Mouse (Mus musculus): ENCODE measurements around the gene Msantd3. TPM values are rescaled to one million over a fixed set of nuclear protein-coding genes. Genes with fewer than 3 reads are reported as not detected.
A peak's percentile ranks its signal among the peaks of the same experiment; 100 is the strongest.

Msantd3 gene
- polyA plus RNA-seq (2014; fragmentation: Nextera tagmentation; extraction: Ambion mirVana): 26.7 and 28.9 TPM in 2 replicates

DNA sequence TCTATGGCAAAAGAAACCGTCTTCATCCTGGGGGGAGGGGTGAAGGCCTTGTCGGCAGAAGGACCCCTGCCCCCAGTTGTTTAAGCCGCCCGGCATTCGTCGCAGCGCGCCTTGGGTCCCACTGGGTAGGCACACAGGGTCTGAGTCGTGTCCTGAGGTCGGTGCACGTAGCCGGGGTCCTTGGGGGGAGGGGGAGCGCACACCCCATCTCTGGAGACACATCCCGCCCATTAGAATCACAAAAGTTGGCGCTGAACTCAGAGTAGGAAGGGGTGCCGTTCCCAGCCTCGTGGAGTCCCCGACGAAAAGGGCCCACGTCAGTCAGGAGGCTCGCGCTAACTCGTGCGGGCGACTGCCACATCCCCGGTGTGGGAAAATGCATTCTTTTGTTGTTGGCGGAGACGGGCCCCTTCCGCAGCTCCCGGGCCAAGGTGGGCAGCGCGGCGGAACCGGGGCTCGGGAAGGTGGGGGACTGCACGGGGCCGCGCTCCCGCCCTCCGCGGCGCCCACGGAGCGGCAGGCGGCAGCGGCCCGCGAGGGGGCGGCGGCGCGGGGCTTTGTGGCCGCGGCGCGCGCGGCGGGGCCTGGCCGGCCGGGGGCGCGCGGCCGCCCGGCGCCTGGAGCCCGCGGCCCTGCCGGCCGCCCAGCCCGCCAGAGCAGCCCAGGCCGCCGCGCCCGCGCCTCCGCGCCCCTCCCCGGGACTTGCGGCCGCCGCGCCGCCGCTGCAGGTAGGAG is at the start of gene Msantd3:
Gene Msantd3, plus strand, starts transcription at position 95 of the 735 bp plus-strand sequence.
- Histone ChIP-seq H3K4me1 (ENCODE audit: control insufficient read depth in 2 of 2, insufficient read depth in 2 of 2, low read length in 2 of 2) (peaks cover 18 to 33% of the 10 kb centered on the region in 2 experiments), H3K36me3 (ENCODE audit: control insufficient read depth, insufficient read depth, low read length) (no peaks in the 10 kb centered on the region), H3K27ac (replicated peaks in 1 of 2; ENCODE audit: control insufficient read depth in 1 of 2, insufficient read depth in 1 of 2, low read depth in 2 of 2, low read length in 2 of 2) (peak within 1 kb of the TSS; percentile 93 to 95), H3K27me3 (ENCODE audit: control insufficient read depth, insufficient read depth, low read length) (no peaks in the 10 kb centered on the region), H3K9ac (ENCODE audit: low read length) (peak within 1 kb of the TSS; percentile 93), H3K4me3 (ENCODE audit: control insufficient read depth in 1 of 2, insufficient read depth in 1 of 2, low read depth in 1 of 2, low read length in 2 of 2) (peak within 1 kb of the TSS; percentile 77 to 95), H3K4me2 (ENCODE audit: low read length) (peak within 1 kb of the TSS; percentile 86), H3K9me3 (ENCODE audit: control insufficient read depth, low read length) (no peaks in the 10 kb centered on the region)
- WGBS: under 1% methylated on average over 45 of the region's 86 CpGs
- peak; percentile 58 for ATAC-seq (ENCODE audit: insufficient number of reproducible peaks, insufficient read depth, low FRiP score, low read depth)

DNA sequence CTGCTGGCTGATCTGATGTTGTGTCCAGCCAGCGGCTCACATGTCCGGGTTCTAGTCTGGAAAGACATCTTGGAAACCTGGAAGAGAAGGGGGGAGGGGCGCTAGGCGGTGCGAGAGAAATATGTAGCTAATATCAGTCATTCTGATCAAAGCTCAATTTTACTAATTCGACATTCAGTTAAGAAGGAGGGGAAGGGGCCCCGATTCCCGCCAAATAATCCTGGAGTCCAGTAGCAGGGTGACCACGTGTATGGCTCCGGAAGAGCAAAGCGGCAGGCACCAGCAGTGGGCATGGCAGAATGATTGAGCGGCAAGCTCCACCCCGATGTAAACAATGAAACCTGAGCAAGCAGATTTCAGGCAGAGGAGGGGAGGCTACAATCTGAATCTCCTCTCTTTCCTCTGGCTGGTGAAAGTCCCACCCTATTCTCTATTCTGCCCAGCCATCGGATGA is 48.4 kb upstream of the Msantd3 start:
- no peak for ATAC-seq (ENCODE audit: insufficient number of reproducible peaks, insufficient read depth, low FRiP score, low read depth)
- Histone ChIP-seq H3K9me3 (ENCODE audit: control insufficient read depth, low read length) (no peaks in the 10 kb centered on the region), H3K36me3 (ENCODE audit: control insufficient read depth, insufficient read depth, low read length) (no peaks in the 10 kb centered on the region), H3K27me3 (ENCODE audit: control insufficient read depth, insufficient read depth, low read length) (no peaks in the 10 kb centered on the region), H3K4me1 (ENCODE audit: control insufficient read depth in 2 of 2, insufficient read depth in 2 of 2, low read length in 2 of 2) (peaks cover 0 to 3% of the 10 kb centered on the region in 2 experiments; a peak in 2 of 4 replicates), H3K4me2 (ENCODE audit: low read length) (peak overlapping the region; percentile 64), H3K27ac (replicated peaks in 1 of 2; ENCODE audit: control insufficient read depth in 1 of 2, insufficient read depth in 1 of 2, low read depth in 2 of 2, low read length in 2 of 2) (no peak overlapping the region), H3K4me3 (ENCODE audit: control insufficient read depth in 1 of 2, insufficient read depth in 1 of 2, low read depth in 1 of 2, low read length in 2 of 2) (peak overlapping the region; percentile 33 to 44), H3K9ac (ENCODE audit: low read length) (peak overlapping the region; percentile 40; the same call in 1 of the 2 replicates)
- WGBS: 9% methylated on average over 14 of the region's 14 CpGs

DNA sequence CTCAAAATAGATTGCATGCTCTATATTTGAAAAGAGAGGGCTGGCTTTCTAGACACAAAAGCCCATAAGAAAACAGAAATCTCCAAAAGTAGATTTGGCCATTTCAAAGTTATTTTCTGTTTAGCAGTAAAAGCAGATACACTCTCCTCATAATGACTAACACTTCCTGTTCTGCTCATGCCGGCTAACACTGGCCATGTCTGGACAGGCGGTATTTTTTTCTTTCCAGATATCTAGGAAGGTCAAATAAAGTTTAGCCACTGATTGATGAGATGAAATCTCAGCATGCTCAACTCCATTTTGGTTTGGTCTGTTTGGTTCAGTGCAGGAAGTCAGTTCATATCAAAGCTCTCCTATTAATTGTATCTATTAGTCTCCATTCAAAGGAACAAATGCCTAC is 47.2 kb upstream of the Msantd3 start:
- ATAC-seq (ENCODE audit: insufficient number of reproducible peaks, insufficient read depth, low FRiP score, low read depth): no peak

DNA sequence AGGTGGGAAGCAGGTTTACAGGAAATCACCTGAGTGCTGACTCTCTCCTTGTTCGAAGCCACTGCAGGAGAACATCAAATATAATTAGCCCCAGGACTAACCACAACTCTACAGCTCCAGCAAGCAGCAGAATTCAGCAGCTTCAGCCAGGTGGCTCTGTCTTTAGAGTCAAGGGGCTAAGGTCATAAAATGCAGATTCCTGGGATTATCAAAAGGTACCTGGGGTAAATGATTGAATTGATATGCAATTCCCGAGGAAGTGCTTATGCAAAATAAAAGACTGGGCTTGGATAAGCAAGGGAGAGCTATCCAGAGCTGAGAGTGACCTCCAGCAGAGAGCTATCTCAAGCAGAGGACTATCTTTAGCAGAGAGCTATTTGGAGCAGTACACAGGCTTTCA is 28.9 kb upstream of the Msantd3 start:
- 26% methylated on average over 2 of the region's 2 CpGs for WGBS
- no peaks in the 10 kb centered on the region for H3K4me1 ChIP-seq (ENCODE audit: control insufficient read depth in 2 of 2, insufficient read depth in 2 of 2, low read length in 2 of 2)
- H3K27ac ChIP-seq (replicated peaks in 1 of 2; ENCODE audit: control insufficient read depth in 1 of 2, insufficient read depth in 1 of 2, low read depth in 2 of 2, low read length in 2 of 2): no peak overlapping the region
- no peak for ATAC-seq (ENCODE audit: insufficient number of reproducible peaks, insufficient read depth, low FRiP score, low read depth)
- H3K4me2 ChIP-seq (ENCODE audit: low read length): no peak overlapping the region
- no peaks in the 10 kb centered on the region for H3K36me3 ChIP-seq (ENCODE audit: control insufficient read depth, insufficient read depth, low read length)
- no peaks in the 10 kb centered on the region for H3K27me3 ChIP-seq (ENCODE audit: control insufficient read depth, insufficient read depth, low read length)
- no peak overlapping the region for H3K4me3 ChIP-seq (ENCODE audit: control insufficient read depth in 1 of 2, insufficient read depth in 1 of 2, low read depth in 1 of 2, low read length in 2 of 2)
- 0 out of 2 replicates have a peak, but pooled peaks cover 2% of the 10 kb centered on the region for H3K9me3 ChIP-seq (ENCODE audit: control insufficient read depth, low read length)
- H3K9ac ChIP-seq (ENCODE audit: low read length): no peak overlapping the region

More for the DNA sequence above, 47.2 kb upstream of the Msantd3 start:
- Histone ChIP-seq H3K4me3 (ENCODE audit: control insufficient read depth in 1 of 2, insufficient read depth in 1 of 2, low read depth in 1 of 2, low read length in 2 of 2) (no peak overlapping the region), H3K27me3 (ENCODE audit: control insufficient read depth, insufficient read depth, low read length) (no peaks in the 10 kb centered on the region), H3K9ac (ENCODE audit: low read length) (no peak overlapping the region), H3K4me2 (ENCODE audit: low read length) (no peak overlapping the region), H3K9me3 (ENCODE audit: control insufficient read depth, low read length) (no peaks in the 10 kb centered on the region), H3K27ac (replicated peaks in 1 of 2; ENCODE audit: control insufficient read depth in 1 of 2, insufficient read depth in 1 of 2, low read depth in 2 of 2, low read length in 2 of 2) (no peak overlapping the region), H3K36me3 (ENCODE audit: control insufficient read depth, insufficient read depth, low read length) (no peaks in the 10 kb centered on the region), H3K4me1 (ENCODE audit: control insufficient read depth in 2 of 2, insufficient read depth in 2 of 2, low read length in 2 of 2) (peaks cover 0 to 3% of the 10 kb centered on the region in 2 experiments; a peak in 2 of 4 replicates)
- WGBS: 58% methylated on average over 2 of the region's 2 CpGs

DNA sequence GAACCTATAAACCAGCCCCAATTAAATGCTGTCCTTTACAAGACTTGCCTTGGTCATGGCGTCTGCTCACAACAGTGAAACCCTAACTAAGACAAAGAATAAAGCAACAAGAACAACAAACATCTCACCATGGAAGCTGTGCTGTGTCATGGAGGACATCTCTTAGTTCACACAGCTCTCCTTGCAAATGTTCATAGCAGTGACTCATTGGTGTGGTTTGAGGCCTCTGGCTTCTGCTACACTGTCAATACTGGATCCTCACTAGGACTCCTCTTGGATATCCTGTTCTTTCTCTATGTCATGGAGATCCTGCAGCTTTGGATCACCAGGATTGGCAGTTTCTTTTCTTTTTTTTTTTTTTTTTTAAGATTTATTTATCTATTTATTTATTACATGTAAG is 10.2 kb upstream of the Msantd3 start:
- 89% methylated on average over 1 of the region's 1 CpGs for WGBS
- Histone ChIP-seq H3K36me3 (ENCODE audit: control insufficient read depth, insufficient read depth, low read length) (no peaks in the 10 kb centered on the region), H3K9ac (ENCODE audit: low read length) (no peak overlapping the region), H3K4me2 (ENCODE audit: low read length) (no peak overlapping the region), H3K4me1 (ENCODE audit: control insufficient read depth in 2 of 2, insufficient read depth in 2 of 2, low read length in 2 of 2) (no peaks in the 10 kb centered on the region), H3K27ac (replicated peaks in 1 of 2; ENCODE audit: control insufficient read depth in 1 of 2, insufficient read depth in 1 of 2, low read depth in 2 of 2, low read length in 2 of 2) (no peak overlapping the region), H3K27me3 (ENCODE audit: control insufficient read depth, insufficient read depth, low read length) (no peaks in the 10 kb centered on the region), H3K9me3 (ENCODE audit: control insufficient read depth, low read length) (no peaks in the 10 kb centered on the region), H3K4me3 (ENCODE audit: control insufficient read depth in 1 of 2, insufficient read depth in 1 of 2, low read depth in 1 of 2, low read length in 2 of 2) (no peak overlapping the region)
- no peak for ATAC-seq (ENCODE audit: insufficient number of reproducible peaks, insufficient read depth, low FRiP score, low read depth)

DNA sequence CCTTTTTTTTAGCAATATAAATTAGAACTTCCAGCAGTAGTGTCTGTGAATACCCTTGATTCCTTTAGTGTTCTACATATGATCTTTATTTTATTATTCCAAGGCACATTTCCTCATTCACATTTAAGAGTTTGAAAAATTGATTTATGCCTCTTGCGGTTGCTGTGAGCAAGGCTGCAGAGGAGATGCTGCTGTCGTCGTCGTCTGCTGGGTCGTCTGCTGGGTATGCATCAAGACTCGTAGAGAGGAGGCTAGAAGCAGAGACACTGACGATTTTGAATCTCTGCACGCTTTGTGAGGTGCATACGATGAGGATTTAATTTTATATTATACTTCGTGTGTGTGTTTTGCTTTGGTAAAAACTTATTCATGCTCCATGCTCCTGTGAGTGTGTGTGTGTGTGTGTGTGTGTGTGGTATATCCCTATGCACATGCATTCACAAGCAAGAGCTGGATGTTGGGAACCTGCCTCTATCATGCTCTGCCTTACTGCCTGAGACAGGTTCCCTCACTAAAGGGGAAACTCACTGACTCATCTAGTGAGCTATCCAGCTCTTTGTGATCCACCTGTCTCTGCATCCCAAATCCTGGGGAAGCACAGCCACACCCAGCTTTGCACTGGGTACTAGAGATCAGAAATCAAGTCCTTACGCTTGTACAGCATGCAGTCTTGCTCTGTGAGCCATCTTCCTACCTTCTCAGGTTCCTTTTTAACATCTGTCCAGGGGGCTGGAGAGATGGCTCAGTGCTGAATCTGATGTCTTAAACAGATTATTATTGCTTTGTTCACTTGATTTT is 7.7 kb upstream of the Msantd3 start:
- ATAC-seq (ENCODE audit: insufficient number of reproducible peaks, insufficient read depth, low FRiP score, low read depth): no peak
- no peaks in the 10 kb centered on the region for H3K36me3 ChIP-seq (ENCODE audit: control insufficient read depth, insufficient read depth, low read length)
- no peaks in the 10 kb centered on the region for H3K4me1 ChIP-seq (ENCODE audit: control insufficient read depth in 2 of 2, insufficient read depth in 2 of 2, low read length in 2 of 2)
- H3K9me3 ChIP-seq (ENCODE audit: control insufficient read depth, low read length): no peaks in the 10 kb centered on the region
- whole genome bisulfite sequencing: 76% methylated on average over 11 of the region's 11 CpGs
- no peak overlapping the region for H3K4me2 ChIP-seq (ENCODE audit: low read length)
- H3K4me3 ChIP-seq (ENCODE audit: control insufficient read depth in 1 of 2, insufficient read depth in 1 of 2, low read depth in 1 of 2, low read length in 2 of 2): no peak overlapping the region
- no peaks in the 10 kb centered on the region for H3K27me3 ChIP-seq (ENCODE audit: control insufficient read depth, insufficient read depth, low read length)
- H3K9ac ChIP-seq (ENCODE audit: low read length): no peak overlapping the region
- no peak overlapping the region for H3K27ac ChIP-seq (replicated peaks in 1 of 2; ENCODE audit: control insufficient read depth in 1 of 2, insufficient read depth in 1 of 2, low read depth in 2 of 2, low read length in 2 of 2)

DNA sequence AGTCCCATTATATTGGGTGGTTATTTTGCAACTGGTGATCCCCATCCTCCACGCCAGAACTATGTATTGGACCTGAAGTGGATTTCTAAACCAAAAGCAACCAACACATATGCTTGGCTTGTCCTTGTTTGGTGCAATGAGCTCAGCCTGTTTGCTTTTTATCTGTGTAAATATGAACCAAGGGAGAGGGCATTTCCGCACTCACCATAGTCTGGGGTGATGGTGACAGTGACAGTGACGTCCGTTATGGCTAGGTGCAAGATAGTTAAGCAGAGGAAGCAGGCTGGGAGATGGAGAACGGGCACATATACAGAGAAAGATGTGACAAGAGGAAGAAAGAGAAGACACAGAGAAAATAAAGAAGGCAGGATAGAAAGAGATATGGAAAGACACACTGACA is 3.5 kb upstream of the Msantd3 start:
- ATAC-seq (ENCODE audit: insufficient number of reproducible peaks, insufficient read depth, low FRiP score, low read depth): no peak
- no peak overlapping the region for H3K27ac ChIP-seq (replicated peaks in 1 of 2; ENCODE audit: control insufficient read depth in 1 of 2, insufficient read depth in 1 of 2, low read depth in 2 of 2, low read length in 2 of 2)
- 0 out of 4 replicates have a peak, but pooled peaks cover 0 to 1% of the 10 kb centered on the region in 2 experiments for H3K4me1 ChIP-seq (ENCODE audit: control insufficient read depth in 2 of 2, insufficient read depth in 2 of 2, low read length in 2 of 2)
- WGBS: 72% methylated on average over 5 of the region's 5 CpGs
- H3K4me2 ChIP-seq (ENCODE audit: low read length): no peak overlapping the region
- H3K9me3 ChIP-seq (ENCODE audit: control insufficient read depth, low read length): no peaks in the 10 kb centered on the region
- no peak overlapping the region for H3K4me3 ChIP-seq (ENCODE audit: control insufficient read depth in 1 of 2, insufficient read depth in 1 of 2, low read depth in 1 of 2, low read length in 2 of 2)
- H3K36me3 ChIP-seq (ENCODE audit: control insufficient read depth, insufficient read depth, low read length): no peaks in the 10 kb centered on the region
- H3K9ac ChIP-seq (ENCODE audit: low read length): no peak overlapping the region
- H3K27me3 ChIP-seq (ENCODE audit: control insufficient read depth, insufficient read depth, low read length): no peaks in the 10 kb centered on the region
